Mouse (Mus musculus) stomach, embryonic 15.5 days (tissue): ENCODE results near the gene Cdiptos. TPM values are rescaled to one million over a fixed set of nuclear protein-coding genes. Genes with fewer than 3 reads are reported as not detected.

Source experiments
- ATAC-seq: fragments of 200-750 bp; cut with Nextera tagmentation; 2 replicates; pipeline ENCODE4 v1.8.0; 2017; ENCODE audit warnings: low read depth, moderate number of reproducible peaks, moderate TSS enrichment; ENCODE audit not compliant: insufficient read depth, low FRiP score
- H3K27ac ChIP-seq: fragments of 300-500 bp; sonication (generic); 2 replicates; pipeline ENCODE4 v1.5.1; 2015; ENCODE audit warnings: mild to moderate bottlenecking, inconsistent platforms
- H3K27me3 ChIP-seq: fragments of 300-500 bp; sonication (generic); replicated peaks from 2 replicates; pipeline ENCODE4 v1.6.1; 2015; ENCODE audit warnings: inconsistent platforms
- H3K36me3 ChIP-seq: fragments of 300-500 bp; sonication (generic); 2 replicates; pipeline ENCODE4 v1.6.1; 2015; ENCODE audit warnings: inconsistent platforms
- H3K4me1 ChIP-seq: fragments of 300-500 bp; sonication (generic); 2 replicates; pipeline ENCODE4 v1.6.1; 2015; ENCODE audit warnings: inconsistent platforms
- H3K4me2 ChIP-seq: fragments of 300-500 bp; sonication (generic); 2 replicates; pipeline ENCODE4 v1.6.1; 2015; ENCODE audit warnings: mild to moderate bottlenecking, inconsistent platforms
- H3K4me3 ChIP-seq: fragments of 300-500 bp; sonication (generic); replicated peaks from 2 replicates; pipeline ENCODE4 v1.5.1; 2015; ENCODE audit warnings: inconsistent platforms
- H3K9ac ChIP-seq: fragments of 300-500 bp; sonication (generic); 2 replicates; pipeline ENCODE4 v1.6.1; 2015; ENCODE audit warnings: inconsistent platforms
- H3K9me3 ChIP-seq: fragments of 300-500 bp; sonication (generic); 2 replicates; pipeline ENCODE4 v1.6.1; 2016; ENCODE audit warnings: inconsistent platforms
- WGBS: fragments of 180-500 bp; shearing (Covaris S2); methylation state at CpG from one replicate; pipeline ENCODE4 v1.1.7; 2015; 5-methylcytosine and 5-hydroxymethylcytosine counted together
- polyA plus RNA-seq: library from polyadenylated mRNA; unstranded; fragments of >200 nt; fragmentation: Nextera tagmentation; extraction: Ambion mirVana; gene quantifications from 2 replicates; pipeline ENCODE4 v1.2.1, GENCODE M21; 2015

Cdiptos gene
- polyA plus RNA-seq, 1 experiment from 2014 or later = 2.1 TPM

DNA sequence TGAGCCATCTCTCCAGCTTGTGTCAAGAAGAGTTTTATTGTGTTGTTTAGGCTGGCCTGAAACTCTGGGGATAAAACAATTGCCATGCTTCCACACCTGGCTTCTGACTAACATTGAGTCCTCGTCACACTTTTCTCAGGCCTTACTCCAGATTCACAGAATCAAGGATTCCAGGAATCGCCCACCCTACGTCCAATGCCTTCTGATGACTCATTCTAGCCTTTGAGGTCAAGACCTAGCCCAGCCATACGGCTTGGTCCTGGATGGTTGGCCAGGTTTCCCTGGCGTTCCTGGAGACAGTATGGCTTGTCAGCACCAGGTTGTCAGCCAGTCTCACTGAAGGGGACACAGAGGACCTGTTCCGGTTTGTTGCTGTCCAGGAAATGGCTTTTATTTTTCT, 36.5 kb upstream of the Cdiptos start:
- Histone ChIP-seq H3K9ac (no peak overlapping the region), H3K4me1 (peaks cover 31% of the 10 kb centered on the region), H3K36me3 (peaks cover 12% of the 10 kb centered on the region), H3K9me3 (no peaks in the 10 kb centered on the region), H3K4me2 (no peak overlapping the region), H3K27me3 (no peaks in the 10 kb centered on the region), H3K27ac (no peak overlapping the region), H3K4me3 (no peak overlapping the region)
- ATAC-seq = no peak
- WGBS = 82% methylated on average over 6 of the region's 6 CpGs

- Histone ChIP-seq H3K27me3 (no peaks in the 10 kb centered on the region), H3K9me3 (no peaks in the 10 kb centered on the region), H3K4me1 (peaks cover 31% of the 10 kb centered on the region), H3K9ac (no peak overlapping the region), H3K27ac (no peak overlapping the region), H3K4me2 (no peak overlapping the region), H3K36me3 (peaks cover 12% of the 10 kb centered on the region), H3K4me3 (no peak overlapping the region)
- ATAC-seq = no peak
- WGBS = 77% methylated on average over 2 of the region's 2 CpGs
These were observed 35.8 kb upstream of the Cdiptos start for GRCm38 (mm10) chr7:127011717-127012116.

- no peaks in the 10 kb centered on the region for H3K9me3 ChIP-seq
- 89% methylated on average over 2 of the region's 2 CpGs for WGBS
- H3K9ac ChIP-seq = no peak overlapping the region
- H3K36me3 ChIP-seq = peaks cover 12% of the 10 kb centered on the region
- no peak for ATAC-seq
- no peaks in the 10 kb centered on the region for H3K27me3 ChIP-seq
- no peak overlapping the region for H3K27ac ChIP-seq
- H3K4me2 ChIP-seq = no peak overlapping the region
- peaks cover 29% of the 10 kb centered on the region for H3K4me1 ChIP-seq
- no peak overlapping the region for H3K4me3 ChIP-seq
These were observed 35.2 kb upstream of the Cdiptos start for GRCm38 (mm10) chr7:127011051-127011450.

DNA sequence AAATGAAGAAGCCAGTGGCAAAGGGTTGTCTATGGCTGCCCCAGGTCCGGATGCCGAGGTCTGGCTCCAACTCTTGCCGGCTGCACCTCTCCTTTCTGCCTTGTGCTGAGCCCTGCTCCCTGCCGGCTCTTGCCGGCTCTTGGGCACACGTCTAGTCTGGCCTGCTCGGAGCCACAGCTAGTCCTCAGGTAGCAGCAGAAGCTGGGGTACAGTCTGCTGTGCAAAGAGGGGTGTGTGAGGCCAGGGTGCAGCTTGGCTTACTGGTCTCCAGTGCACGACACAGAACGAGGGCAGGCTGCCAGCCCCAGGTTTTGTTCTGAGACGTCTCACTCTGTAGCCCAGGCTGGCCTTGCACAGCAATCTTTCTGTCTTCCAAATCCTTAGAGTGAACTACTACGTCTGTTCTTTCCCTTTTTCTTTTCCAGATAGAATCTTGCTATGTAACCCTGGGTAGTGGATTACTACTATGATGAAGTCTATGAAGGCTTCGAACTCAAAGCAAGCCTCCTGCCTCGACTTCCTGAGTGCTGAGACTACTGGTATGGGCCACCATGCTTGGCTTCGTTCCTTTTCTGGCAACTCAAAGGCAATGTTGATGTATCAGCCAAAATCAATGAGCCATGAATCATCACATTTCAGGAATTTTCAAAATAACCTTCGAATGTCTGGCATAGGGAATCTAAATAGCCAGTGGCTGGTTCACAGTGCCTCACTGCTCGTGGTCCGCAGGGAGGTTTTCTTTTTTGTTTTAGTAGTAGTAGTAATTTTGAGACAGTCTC, 33.6 kb upstream of the Cdiptos start:
- WGBS = 80% methylated on average over 17 of the region's 17 CpGs
- Histone ChIP-seq H3K4me2 (peak overlapping the region; percentile 9; the same call in 1 of the 2 replicates), H3K27me3 (no peaks in the 10 kb centered on the region), H3K9ac (no peak overlapping the region), H3K4me1 (peaks cover 20% of the 10 kb centered on the region), H3K4me3 (no peak overlapping the region), H3K36me3 (peaks cover 8% of the 10 kb centered on the region), H3K9me3 (no peaks in the 10 kb centered on the region), H3K27ac (peak overlapping the region; percentile 95)
- no peak for ATAC-seq

- H3K4me3 ChIP-seq = no peak overlapping the region
- no peaks in the 10 kb centered on the region for H3K9me3 ChIP-seq
- H3K27ac ChIP-seq = peak overlapping the region; percentile 95
- H3K4me1 ChIP-seq = peaks cover 15% of the 10 kb centered on the region
- WGBS = 37% methylated on average over 9 of the region's 9 CpGs
- peak overlapping the region; percentile 37 for H3K4me2 ChIP-seq
- peak; percentile 92 for ATAC-seq
- no peak overlapping the region for H3K9ac ChIP-seq
- no peaks in the 10 kb centered on the region for H3K27me3 ChIP-seq
- H3K36me3 ChIP-seq = peaks cover 8% of the 10 kb centered on the region
These were observed 32.5 kb upstream of the Cdiptos start for GRCm38 (mm10) chr7:127008239-127009019.

GRCm38 (mm10) chr7:127007313-127008024, 31.6 kb upstream of the Cdiptos start:
- no peaks in the 10 kb centered on the region for H3K9me3 ChIP-seq
- H3K4me1 ChIP-seq = peaks cover 15% of the 10 kb centered on the region
- H3K9ac ChIP-seq = no peak overlapping the region
- no peak for ATAC-seq
- H3K27me3 ChIP-seq = no peaks in the 10 kb centered on the region
- H3K4me3 ChIP-seq = no peak overlapping the region
- WGBS = 86% methylated on average over 6 of the region's 6 CpGs
- no peak overlapping the region for H3K4me2 ChIP-seq
- peak overlapping the region; percentile 95; the same call in 1 of the 2 replicates for H3K27ac ChIP-seq
- H3K36me3 ChIP-seq = no peaks in the 10 kb centered on the region

- WGBS = 79% methylated on average over 4 of the region's 4 CpGs
- ATAC-seq = no peak
- Histone ChIP-seq H3K9ac (no peak overlapping the region), H3K27ac (no peak overlapping the region), H3K4me2 (no peak overlapping the region), H3K36me3 (no peaks in the 10 kb centered on the region), H3K9me3 (no peaks in the 10 kb centered on the region), H3K4me1 (peaks cover 12% of the 10 kb centered on the region), H3K27me3 (no peaks in the 10 kb centered on the region), H3K4me3 (no peak overlapping the region)
These were observed 28.4 kb upstream of the Cdiptos start for GRCm38 (mm10) chr7:127004122-127004875.

DNA sequence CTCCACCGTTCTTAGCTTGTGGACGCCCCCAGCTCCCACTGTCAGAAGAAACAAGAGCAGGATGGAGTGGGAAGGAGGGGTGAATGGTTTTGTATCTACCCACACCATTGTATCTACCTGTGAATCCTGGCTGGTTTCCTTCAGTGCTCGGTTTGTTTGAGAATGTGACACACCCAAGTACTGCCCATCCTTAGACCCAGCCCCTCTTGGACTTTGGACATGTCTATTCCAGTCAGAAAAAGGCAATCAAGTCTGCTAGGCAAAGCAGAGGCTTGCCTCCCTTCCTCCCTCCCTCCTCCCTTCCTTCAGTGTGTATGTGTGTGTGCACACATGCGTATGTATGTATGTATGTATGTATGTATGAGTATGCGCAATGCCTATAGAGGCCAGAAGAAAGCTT, 27.7 kb upstream of the Cdiptos start:
- H3K27ac ChIP-seq = no peak overlapping the region
- no peak overlapping the region for H3K4me2 ChIP-seq
- peaks cover 5% of the 10 kb centered on the region for H3K4me1 ChIP-seq
- no peak for ATAC-seq
- H3K27me3 ChIP-seq = no peaks in the 10 kb centered on the region
- no peak overlapping the region for H3K9ac ChIP-seq
- WGBS = 83% methylated on average over 5 of the region's 5 CpGs
- no peaks in the 10 kb centered on the region for H3K36me3 ChIP-seq
- no peak overlapping the region for H3K4me3 ChIP-seq
- no peaks in the 10 kb centered on the region for H3K9me3 ChIP-seq

GRCm38 (mm10) chr7:126999568-126999967, 23.7 kb upstream of the Cdiptos start:
- H3K9ac ChIP-seq = no peak overlapping the region
- 0 out of 2 replicates have a peak, but pooled peaks cover 5% of the 10 kb centered on the region for H3K36me3 ChIP-seq
- H3K27ac ChIP-seq = no peak overlapping the region
- 70% methylated on average over 10 of the region's 10 CpGs for WGBS
- H3K9me3 ChIP-seq = no peaks in the 10 kb centered on the region
- no peaks in the 10 kb centered on the region for H3K4me1 ChIP-seq
- H3K4me3 ChIP-seq = no peak overlapping the region
- no peak for ATAC-seq
- H3K27me3 ChIP-seq = no peaks in the 10 kb centered on the region
- H3K4me2 ChIP-seq = no peak overlapping the region

GRCm38 (mm10) chr7:126996449-126996848, 20.6 kb upstream of the Cdiptos start:
- H3K36me3 ChIP-seq = 0 out of 2 replicates have a peak, but pooled peaks cover 5% of the 10 kb centered on the region
- H3K27me3 ChIP-seq = no peaks in the 10 kb centered on the region
- 79% methylated on average over 4 of the region's 4 CpGs for WGBS
- H3K27ac ChIP-seq = no peak overlapping the region
- H3K4me3 ChIP-seq = no peak overlapping the region
- ATAC-seq = no peak
- H3K4me1 ChIP-seq = no peaks in the 10 kb centered on the region
- H3K4me2 ChIP-seq = no peak overlapping the region
- H3K9me3 ChIP-seq = no peaks in the 10 kb centered on the region
- H3K9ac ChIP-seq = no peak overlapping the region

GRCm38 (mm10) chr7:126988816-126989215, 12.9 kb upstream of the Cdiptos start:
- Histone ChIP-seq H3K27ac (no peak overlapping the region), H3K4me3 (no peak overlapping the region), H3K36me3 (no peaks in the 10 kb centered on the region), H3K4me2 (no peak overlapping the region), H3K9ac (no peak overlapping the region), H3K27me3 (no peaks in the 10 kb centered on the region), H3K9me3 (no peaks in the 10 kb centered on the region), H3K4me1 (no peaks in the 10 kb centered on the region)
- 70% methylated on average over 8 of the region's 8 CpGs for WGBS
- no peak for ATAC-seq
